Mouse (Mus musculus) embryonic facial prominence, embryonic 11.5 days (tissue): Measurements from ENCODE around the gene Ddn. TPM values are rescaled to one million over a fixed set of nuclear protein-coding genes. Genes with fewer than 3 reads are reported as not detected.

ENCODE experiments used
- ATAC-seq: fragments of 200-750 bp; cut with Nextera tagmentation; replicated peaks from 2 replicates; pipeline ENCODE4 v1.8.0; 2017; ENCODE audit warnings: low read depth; ENCODE audit not compliant: insufficient number of reproducible peaks, low FRiP score, low TSS enrichment
- DNase-seq: peaks from one replicate; pipeline ENCODE4 v3.0.0-alpha.2; 2015; ENCODE audit warnings: low spot score
- H3K27ac ChIP-seq: fragments of 300-500 bp; sonication (generic); replicated peaks from 2 replicates; pipeline ENCODE4 v1.5.1; 2014; ENCODE audit warnings: mild to moderate bottlenecking, low read depth, low read length, control low read depth
- H3K27me3 ChIP-seq: fragments of 300-500 bp; sonication (generic); 2 replicates; pipeline ENCODE4 v1.6.1; 2014; ENCODE audit warnings: mild to moderate bottlenecking, low read length, moderate library complexity, mixed read lengths; ENCODE audit not compliant: control insufficient read depth, insufficient read depth
- H3K36me3 ChIP-seq: fragments of 300-500 bp; sonication (generic); replicated peaks from 2 replicates; pipeline ENCODE4 v1.6.1; 2014; ENCODE audit warnings: low read depth, mild to moderate bottlenecking, low read length, moderate library complexity, mixed read lengths; ENCODE audit not compliant: control insufficient read depth, insufficient read depth
- H3K4me1 ChIP-seq: fragments of 300-500 bp; sonication (generic); 2 replicates; pipeline ENCODE4 v1.6.1; 2014; ENCODE audit warnings: low read length, mixed read lengths; ENCODE audit not compliant: control insufficient read depth, insufficient read depth
- H3K4me2 ChIP-seq: fragments of 300-500 bp; sonication (generic); 2 replicates; pipeline ENCODE4 v1.6.1; 2014; ENCODE audit warnings: low read depth, mild to moderate bottlenecking, control low read depth, low read length, moderate library complexity
- H3K4me3 ChIP-seq: fragments of 300-500 bp; sonication (generic); 2 replicates; pipeline ENCODE4 v1.5.1; 2014; ENCODE audit warnings: low read depth, low read length, control low read depth
- H3K9ac ChIP-seq: fragments of 300-500 bp; sonication (generic); replicated peaks from 2 replicates; pipeline ENCODE4 v1.6.1; 2014; ENCODE audit warnings: mild to moderate bottlenecking, control low read depth, low read length
- H3K9me3 ChIP-seq: fragments of 300-500 bp; sonication (generic); replicated peaks from 2 replicates; pipeline ENCODE4 v1.6.1; 2016; ENCODE audit warnings: mild to moderate bottlenecking, low read length, inconsistent platforms, mixed read lengths; ENCODE audit not compliant: control insufficient read depth
- WGBS: fragments of 180-500 bp; shearing (Covaris S2); extraction: QIAGEN DNeasy Blood & Tissue Kit; methylation state at CpG from one replicate; pipeline ENCODE4 v1.1.7; 2014; 5-methylcytosine and 5-hydroxymethylcytosine counted together
- polyA plus RNA-seq: library from polyadenylated mRNA; unstranded; fragments of >200 nt; fragmentation: Nextera tagmentation; extraction: Ambion mirVana; gene quantifications from 2 replicates; pipeline ENCODE4 v1.2.1, GENCODE M21; 2014

The Ddn gene
- polyA plus RNA-seq, 1 experiment from 2014 or later: 0.27 TPM

GRCm38 (mm10) chr15:98780573-98780972 is 28.7 kb downstream of the Ddn start:
- WGBS: 1% methylated on average over 13 of the region's 13 CpGs
- no peaks in the 10 kb centered on the region for H3K36me3 ChIP-seq
- no peaks in the 10 kb centered on the region for H3K9me3 ChIP-seq
- ATAC-seq (no peak), DNase-seq (no peak)
- peaks cover 11% of the 10 kb centered on the region; the same call in 1 of the 2 replicates for H3K4me1 ChIP-seq
- no peak overlapping the region for H3K4me2 ChIP-seq
- no peak overlapping the region for H3K9ac ChIP-seq
- H3K4me3 ChIP-seq: no peak overlapping the region
- no peak overlapping the region for H3K27ac ChIP-seq
- peaks cover 61% of the 10 kb centered on the region for H3K27me3 ChIP-seq

DNA sequence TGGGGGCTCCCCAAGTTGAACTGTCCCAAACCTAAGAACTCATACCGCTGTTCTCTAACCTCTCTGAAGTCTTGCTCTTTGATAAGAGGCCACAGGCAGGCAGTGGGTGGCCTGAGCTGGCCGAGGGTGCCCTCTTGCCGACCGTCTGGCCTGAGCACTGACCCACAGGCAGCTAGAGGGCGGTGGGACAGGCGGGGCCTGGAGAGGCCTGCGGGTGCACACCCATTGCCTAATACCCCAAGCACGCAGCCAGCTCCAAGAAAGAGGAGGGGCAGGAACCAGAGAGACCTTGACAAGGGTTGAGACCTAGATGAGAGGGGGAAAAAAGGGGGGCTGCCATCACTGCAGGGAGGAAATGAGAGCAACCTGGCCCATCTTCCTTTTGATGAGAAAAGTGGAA is 29.2 kb downstream of the Ddn start:
- DNase-seq: no peak
- H3K36me3 ChIP-seq: no peaks in the 10 kb centered on the region
- WGBS: 4% methylated on average over 8 of the region's 8 CpGs
- no peak overlapping the region for H3K9ac ChIP-seq
- H3K4me1 ChIP-seq: peaks cover 11% of the 10 kb centered on the region; the same call in 1 of the 2 replicates
- no peak overlapping the region for H3K27ac ChIP-seq
- H3K4me3 ChIP-seq: no peak overlapping the region
- ATAC-seq: no peak
- no peak overlapping the region for H3K4me2 ChIP-seq
- no peaks in the 10 kb centered on the region for H3K9me3 ChIP-seq
- H3K27me3 ChIP-seq: peaks cover 66% of the 10 kb centered on the region

- Histone ChIP-seq H3K4me3 (no peak overlapping the region), H3K9ac (no peak overlapping the region), H3K4me2 (no peak overlapping the region), H3K36me3 (no peaks in the 10 kb centered on the region), H3K27me3 (peaks cover 79% of the 10 kb centered on the region), H3K4me1 (peaks cover 11% of the 10 kb centered on the region; the same call in 1 of the 2 replicates), H3K9me3 (no peaks in the 10 kb centered on the region), H3K27ac (no peak overlapping the region)
- DNase-seq (no peak), ATAC-seq (no peak)
- WGBS: 0% methylated on average over 10 of the region's 11 CpGs
These were observed 30.5 kb downstream of the Ddn start for GRCm38 (mm10) chr15:98778806-98779205.

GRCm38 (mm10) chr15:98778191-98778770 is 31.0 kb downstream of the Ddn start:
- peak; percentile 11 for DNase-seq
- Histone ChIP-seq H3K4me2 (peak overlapping the region; percentile 19; the same call in 1 of the 2 replicates), H3K9me3 (no peaks in the 10 kb centered on the region), H3K9ac (no peak overlapping the region), H3K36me3 (no peaks in the 10 kb centered on the region), H3K27me3 (peaks cover 83% of the 10 kb centered on the region), H3K4me1 (peaks cover 11% of the 10 kb centered on the region; the same call in 1 of the 2 replicates), H3K4me3 (peak overlapping the region; percentile 12; the same call in 1 of the 2 replicates), H3K27ac (no peak overlapping the region)
- 0% methylated on average over 25 of the region's 25 CpGs for WGBS
- ATAC-seq: no peak

GRCm38 (mm10) chr15:98777762-98778161 is 31.5 kb downstream of the Ddn start, which contains the start of gene Wnt10b:
Wnt10b (minus strand) TSS chr15:98778150.
- under 1% methylated on average over 30 of the region's 33 CpGs for WGBS
- Histone ChIP-seq H3K4me3 (peak within 1 kb of the TSS; percentile 12), H3K9me3 (no peaks in the 10 kb centered on the region), H3K27ac (no peak within 1 kb of the TSS), H3K27me3 (peaks cover 88% of the 10 kb centered on the region), H3K4me2 (peak within 1 kb of the TSS; percentile 19), H3K9ac (no peak within 1 kb of the TSS; the same call in 1 of the 2 replicates), H3K4me1 (peaks cover 12% of the 10 kb centered on the region; the same call in 1 of the 2 replicates), H3K36me3 (no peaks in the 10 kb centered on the region)
- DNase-seq (peak; percentile 3), ATAC-seq (no peak)

DNA sequence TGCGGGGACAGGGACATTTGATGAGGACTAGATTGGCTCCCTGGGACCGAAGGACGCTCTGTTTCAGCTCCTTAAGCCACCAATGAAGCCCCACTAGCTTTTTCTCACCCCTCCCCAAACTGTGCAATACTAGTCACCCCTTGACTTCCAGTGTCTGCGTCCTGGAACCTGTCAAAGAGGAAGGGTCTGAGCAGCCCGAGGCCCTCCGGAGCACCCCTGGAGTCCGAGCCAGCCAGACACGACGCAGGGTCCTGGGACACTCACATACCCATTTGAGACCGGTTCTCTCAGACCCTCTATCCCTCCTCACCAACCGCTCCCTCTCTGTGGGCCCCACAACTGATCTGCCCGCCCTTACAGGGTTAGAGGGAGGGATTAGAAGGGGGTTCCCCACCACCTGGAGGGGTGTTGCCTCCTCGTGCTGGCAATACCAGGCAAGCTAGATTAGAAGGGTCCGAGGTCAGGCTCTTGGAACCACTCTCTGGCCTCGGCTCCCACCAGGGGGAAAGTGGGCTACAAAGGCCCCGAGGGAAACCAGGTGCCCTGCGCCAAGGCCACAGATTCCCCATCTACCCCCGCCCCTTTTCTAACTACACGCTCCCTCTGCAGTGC is 32.2 kb downstream of the Ddn start:
- no peaks in the 10 kb centered on the region for H3K9me3 ChIP-seq
- peaks cover 92% of the 10 kb centered on the region for H3K27me3 ChIP-seq
- peak overlapping the region; percentile 10; the same call in 1 of the 2 replicates for H3K4me2 ChIP-seq
- no peak overlapping the region for H3K27ac ChIP-seq
- H3K36me3 ChIP-seq: no peaks in the 10 kb centered on the region
- no peak for ATAC-seq
- H3K4me1 ChIP-seq: peaks cover 18% of the 10 kb centered on the region
- no peak overlapping the region; the same call in 1 of the 2 replicates for H3K4me3 ChIP-seq
- no peak overlapping the region for H3K9ac ChIP-seq
- peak; percentile 12 for DNase-seq
- under 1% methylated on average over 19 of the region's 19 CpGs for WGBS

DNA sequence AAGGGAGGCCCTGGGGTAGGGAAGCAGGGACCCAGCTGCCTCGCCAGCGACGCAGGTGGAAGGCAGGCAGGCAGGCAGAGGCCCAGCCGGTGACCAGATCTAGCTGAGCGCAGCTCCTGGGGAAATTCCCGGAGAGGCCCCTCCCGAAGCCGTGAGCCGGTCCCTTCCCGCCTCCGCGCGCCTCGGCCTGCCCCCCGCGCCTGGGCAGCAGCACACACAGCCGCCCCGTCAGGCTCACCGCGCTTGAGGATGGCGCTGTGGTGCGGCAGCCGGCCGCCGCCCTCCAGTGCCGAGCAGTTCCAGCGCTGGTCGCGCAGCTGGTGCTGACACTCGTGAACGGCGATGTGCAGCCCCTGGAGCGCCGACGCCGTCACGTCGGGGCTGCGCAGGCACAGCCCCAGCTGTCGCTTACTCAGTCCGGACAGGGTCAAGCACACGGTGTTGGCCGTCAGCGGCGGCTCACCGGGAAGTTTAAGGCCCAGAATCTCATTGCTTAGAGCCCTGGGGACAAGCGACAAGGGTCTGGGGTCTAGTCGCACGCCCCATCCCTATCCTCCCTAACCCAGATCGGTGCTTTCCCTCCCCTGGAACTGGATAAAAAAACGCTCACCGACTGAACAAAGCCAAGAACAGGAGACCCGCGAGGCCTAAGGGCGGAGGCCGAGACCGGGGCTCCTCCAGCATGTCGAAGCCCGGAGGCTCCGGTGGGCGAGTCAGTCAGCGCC is 32.8 kb downstream of the Ddn start:
- H3K27me3 ChIP-seq: peaks cover 96% of the 10 kb centered on the region
- H3K36me3 ChIP-seq: no peaks in the 10 kb centered on the region
- peak; percentile 47 for DNase-seq
- H3K9ac ChIP-seq: no peak overlapping the region
- H3K4me1 ChIP-seq: peaks cover 18% of the 10 kb centered on the region
- H3K4me2 ChIP-seq: peak overlapping the region; percentile 33
- under 1% methylated on average over 60 of the region's 62 CpGs for WGBS
- ATAC-seq: peak; percentile 27
- H3K27ac ChIP-seq: no peak overlapping the region
- no peaks in the 10 kb centered on the region for H3K9me3 ChIP-seq
- peak overlapping the region; percentile 21 for H3K4me3 ChIP-seq
